Mouse (Mus musculus) liver, adult (tissue): ENCODE data around the gene Acot11.

Experiments
- GATA4 ChIP-seq: IDR thresholded peaks from 2 replicates; pipeline ENCODE4 v1.6.1; 2014; ENCODE audit warnings: mild to moderate bottlenecking, low read length; ENCODE audit not compliant: insufficient replicate concordance

Gene Acot11

DNA sequence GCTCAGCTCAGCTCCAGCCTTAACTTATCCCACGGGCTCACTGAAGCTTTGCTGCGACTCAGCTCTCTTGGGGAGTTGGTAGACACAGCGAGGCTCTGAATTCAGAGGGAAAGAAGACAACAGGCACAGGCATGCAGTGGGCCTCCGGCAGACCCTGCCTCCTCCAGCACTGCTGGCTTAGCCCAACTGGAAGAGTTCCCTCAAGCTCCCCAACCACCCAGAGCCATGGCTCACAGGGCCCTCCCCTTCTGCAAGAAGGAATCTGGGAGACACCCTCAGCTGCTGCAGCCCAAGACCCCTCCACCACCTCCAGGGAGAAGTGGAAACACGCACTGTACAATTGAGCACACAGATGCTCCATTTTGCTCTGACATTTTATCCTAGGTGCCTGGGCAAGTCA is 20.4 kb upstream of the Acot11 start:
- no peak for TF ChIP-seq GATA4

GRCm38 (mm10) chr4:106819404-106819803 is 14.6 kb upstream of the Acot11 start:
- TF ChIP-seq GATA4 = no peak

DNA sequence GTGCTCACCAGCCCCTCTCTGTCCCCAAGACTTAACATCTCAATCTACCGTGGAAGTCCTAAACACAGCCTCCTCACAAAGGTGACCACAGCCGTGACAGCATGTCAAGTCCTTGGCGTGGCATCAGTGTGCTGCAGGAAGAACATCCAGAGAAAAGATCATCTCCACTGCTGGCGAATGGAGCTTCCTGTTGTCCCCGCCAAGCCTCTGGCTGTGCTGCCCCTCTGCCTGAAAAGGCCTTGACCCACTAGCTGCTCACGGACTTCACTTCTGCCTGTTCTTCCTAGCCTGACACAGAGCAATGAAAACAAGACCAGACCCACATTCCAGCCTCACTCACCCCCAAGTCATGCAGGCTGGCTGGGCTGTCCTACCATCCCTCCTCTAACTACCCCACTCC is 13.5 kb upstream of the Acot11 start:
- no peak for TF ChIP-seq GATA4

GRCm38 (mm10) chr4:106817017-106817416 is 12.2 kb upstream of the Acot11 start:
- no peak for TF ChIP-seq GATA4

GRCm38 (mm10) chr4:106815396-106816324 is 10.9 kb upstream of the Acot11 start:
- no peak for TF ChIP-seq GATA4

GRCm38 (mm10) chr4:106811162-106811561 is 6.4 kb upstream of the Acot11 start:
- TF ChIP-seq GATA4 = no peak

DNA sequence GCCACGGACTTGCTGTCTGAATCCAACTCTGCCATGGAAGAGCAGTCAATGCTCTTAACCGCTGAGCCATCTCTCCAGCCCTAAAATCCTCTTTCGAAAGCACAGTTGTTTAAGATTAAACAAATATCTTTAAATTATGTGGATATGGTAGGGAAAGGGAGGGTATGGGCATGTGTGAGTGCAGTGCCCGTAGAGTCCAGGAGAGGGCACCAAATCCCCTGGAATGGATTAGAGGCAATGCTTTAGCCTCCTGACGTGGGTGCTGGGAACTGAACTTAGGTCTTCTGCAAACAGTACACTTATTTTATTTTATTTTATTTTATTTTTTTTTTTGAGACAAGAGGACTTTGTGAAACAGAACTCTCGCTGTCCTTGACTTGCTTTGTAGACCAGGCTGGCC is 5.2 kb upstream of the Acot11 start:
- TF ChIP-seq GATA4 = no peak

- TF ChIP-seq GATA4 = no peak
These were observed 2.5 kb upstream of the Acot11 start for GRCm38 (mm10) chr4:106807287-106807686.

DNA sequence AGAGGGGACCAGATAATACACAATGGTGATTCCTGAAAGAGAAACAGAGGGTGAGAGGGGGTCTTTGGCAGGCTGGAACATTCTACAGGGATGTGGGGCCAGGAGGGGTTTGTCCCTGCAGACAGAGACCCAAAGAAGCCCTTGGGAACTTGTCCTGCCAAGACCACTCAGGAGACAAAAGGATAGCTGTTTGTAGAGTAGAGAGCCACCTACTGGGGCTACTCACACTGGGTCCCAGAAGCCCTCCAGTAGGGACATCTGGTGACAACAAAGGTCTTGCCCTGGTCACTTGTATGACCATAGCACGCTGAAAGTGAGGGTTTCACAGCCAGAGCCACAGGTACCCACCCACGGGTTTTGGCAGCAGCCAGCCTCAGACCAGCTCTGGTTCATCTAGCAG is 1.1 kb upstream of the Acot11 start:
- no peak for TF ChIP-seq GATA4

GRCm38 (mm10) chr4:106804201-106804909 is 443 bp downstream of the Acot11 start:
- TF ChIP-seq GATA4 = no peak

DNA sequence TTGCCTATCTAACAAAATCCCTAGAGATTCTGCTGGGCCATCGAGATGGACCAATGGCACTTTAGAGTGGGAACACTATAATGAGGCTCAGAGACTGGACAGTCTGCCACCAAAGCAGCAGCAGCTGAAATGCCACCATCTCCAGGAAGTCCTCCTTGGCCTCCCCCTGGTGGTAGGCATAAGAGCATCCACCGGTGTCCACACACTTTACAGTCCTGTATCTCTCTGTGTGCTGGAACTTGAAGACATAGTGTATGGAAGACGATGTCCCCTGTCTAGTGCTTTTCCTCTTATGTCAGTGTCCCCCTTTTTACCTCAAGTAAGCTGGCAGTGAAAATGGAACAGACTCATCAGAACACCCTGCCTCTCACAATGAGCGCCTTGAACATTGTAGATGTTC is 1.0 kb downstream of the Acot11 start:
- TF ChIP-seq GATA4 = no peak

DNA sequence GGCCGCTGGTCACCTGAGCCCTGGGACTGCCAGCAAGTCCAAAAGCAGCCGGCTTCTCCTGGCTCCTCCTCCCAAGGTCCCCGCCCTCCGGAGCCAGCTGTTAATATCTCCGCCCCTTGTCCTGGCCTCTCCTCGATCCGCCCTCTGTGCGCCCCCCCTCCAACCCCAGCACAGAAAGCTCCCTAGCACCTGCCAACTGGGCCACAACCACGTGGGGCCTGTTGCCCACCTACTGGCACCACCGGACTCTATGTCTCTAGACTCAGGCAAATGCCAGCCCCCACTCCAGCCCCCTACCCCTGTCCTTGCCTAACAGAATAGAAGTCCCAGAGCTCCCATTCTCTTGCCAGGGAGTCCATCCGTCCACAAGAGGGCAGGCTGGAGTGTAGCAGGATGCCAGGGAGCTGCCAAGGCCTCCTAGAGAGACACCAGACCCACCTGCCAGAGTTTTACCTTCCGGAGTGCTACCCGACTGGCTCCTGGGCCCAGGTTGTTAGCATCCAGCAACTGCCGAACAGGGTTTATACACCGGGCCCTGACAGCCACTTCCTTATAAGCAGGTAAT is 4.9 kb downstream of the Acot11 start:
- no peak for TF ChIP-seq GATA4

- TF ChIP-seq GATA4 = no peak
These were observed 5.8 kb downstream of the Acot11 start for GRCm38 (mm10) chr4:106798908-106799546.

- no peak for TF ChIP-seq GATA4
These were observed 9.5 kb downstream of the Acot11 start for GRCm38 (mm10) chr4:106795289-106795688.

DNA sequence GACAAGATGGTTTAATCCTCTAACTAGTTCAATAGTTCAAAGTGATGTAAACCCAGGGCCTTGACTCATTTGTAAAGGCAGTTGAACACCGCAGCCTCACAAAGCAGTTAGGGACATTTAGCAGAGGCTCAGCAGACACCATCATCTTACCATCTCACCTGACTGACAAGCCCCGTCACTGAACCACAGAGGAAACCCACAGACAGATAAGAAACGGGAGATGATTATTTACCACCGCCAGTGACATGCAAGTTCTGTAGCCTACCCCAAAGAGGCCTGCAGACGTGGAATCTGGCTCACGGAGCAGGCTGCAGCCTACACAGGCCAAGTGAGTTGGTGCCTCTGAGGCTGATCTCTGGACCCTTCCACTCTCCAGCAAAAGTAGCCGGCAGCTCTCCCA is 10.6 kb downstream of the Acot11 start:
- no peak for TF ChIP-seq GATA4
